Mouse (Mus musculus): ENCODE measurements around the gene Gm17509.

GRCm38 (mm10) chr13:117216752-117217363 is 4.0 kb downstream of the Gm17509 start:
- TF ChIP-seq POLR2A (IDR thresholded peaks at IDR 0.05; ENCODE audit: insufficient read depth, low read depth, low read length) (no peak), CTCF (IDR thresholded peaks at IDR 0.05) (no peak), EP300 (IDR thresholded peaks at IDR 0.05; ENCODE audit: insufficient read depth, low read depth, low read length) (no peak)
